Mouse (Mus musculus) fibroblast of lung, adult 2 months (primary cell): ENCODE data around the gene Grip1.
A peak's percentile ranks its signal among the peaks of the same experiment; 100 is the strongest.
"Not testable (repeated sequence)": the region's sequence is repeated elsewhere in the genome, so short reads cannot be mapped to it uniquely, and the experiment has no call there.

Experiments used
- DNase-seq: peaks from one replicate; pipeline ENCODE4 v3.0.0-alpha.2; 2011; ENCODE audit warnings: low read depth

The Grip1 gene

DNA sequence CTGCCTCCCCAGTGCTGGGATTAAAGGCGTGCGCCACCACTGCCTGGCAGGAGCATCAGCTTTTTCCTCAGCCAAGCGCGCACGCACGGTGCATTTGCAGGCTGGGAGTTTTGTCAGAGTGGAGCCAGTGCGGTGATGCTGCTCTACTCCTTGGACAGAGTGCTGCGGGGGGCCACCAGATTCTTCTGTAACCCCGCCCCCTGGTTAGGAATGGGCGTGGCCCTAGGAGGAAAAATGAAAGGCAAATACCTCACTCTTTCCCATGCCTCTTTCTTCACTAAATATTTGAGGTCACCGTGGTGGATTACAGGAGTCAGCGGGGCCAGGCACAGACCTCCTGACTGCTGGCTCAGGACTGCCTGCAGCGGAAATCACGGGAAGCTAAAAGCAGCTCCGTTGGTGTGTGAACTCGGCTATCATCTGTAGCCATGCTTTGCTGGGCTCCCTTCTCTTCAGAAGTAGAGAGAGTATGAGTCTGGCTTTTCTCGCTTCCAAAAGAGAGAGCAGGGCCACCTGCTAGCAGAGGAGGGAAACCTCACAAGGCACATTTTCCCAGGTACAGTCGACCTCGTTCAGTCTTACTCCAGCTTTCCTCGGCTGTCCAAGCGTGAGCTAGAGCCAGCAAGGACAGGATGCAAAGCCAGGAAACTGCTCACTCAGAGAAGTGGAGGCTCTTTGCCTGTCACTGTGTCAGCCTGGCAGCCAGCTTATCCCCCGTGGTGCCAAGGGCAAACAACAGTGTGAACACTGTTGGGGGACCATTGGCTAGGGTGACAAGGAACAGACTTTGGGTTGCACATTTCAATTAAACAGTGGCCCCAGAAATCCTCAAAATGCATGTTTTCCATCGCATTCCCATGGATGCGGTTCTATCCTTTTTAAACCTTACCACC is 607.9 kb downstream of the Grip1 start:
- DNase-seq, result no peak

DNA sequence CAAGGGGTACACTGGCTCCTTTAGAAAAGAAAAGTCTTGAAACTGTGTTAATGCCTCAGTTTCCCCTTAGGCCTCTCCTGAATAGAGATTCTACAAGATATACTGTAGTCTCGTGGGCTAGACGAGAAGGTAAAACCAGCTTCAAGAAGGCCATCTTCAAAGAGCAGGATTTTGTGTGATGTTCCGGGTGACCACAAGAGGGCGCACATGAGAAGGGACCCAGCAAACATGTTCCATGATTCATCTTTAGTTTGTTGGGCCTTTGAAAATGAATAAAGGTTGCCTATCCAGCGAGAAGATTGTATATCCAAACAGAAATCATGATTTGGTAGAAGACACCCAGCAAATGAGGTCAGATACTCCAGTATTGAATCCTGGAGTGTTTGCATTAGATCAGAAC is 610.8 kb downstream of the Grip1 start:
- DNase-seq, result peak; percentile 38

DNA sequence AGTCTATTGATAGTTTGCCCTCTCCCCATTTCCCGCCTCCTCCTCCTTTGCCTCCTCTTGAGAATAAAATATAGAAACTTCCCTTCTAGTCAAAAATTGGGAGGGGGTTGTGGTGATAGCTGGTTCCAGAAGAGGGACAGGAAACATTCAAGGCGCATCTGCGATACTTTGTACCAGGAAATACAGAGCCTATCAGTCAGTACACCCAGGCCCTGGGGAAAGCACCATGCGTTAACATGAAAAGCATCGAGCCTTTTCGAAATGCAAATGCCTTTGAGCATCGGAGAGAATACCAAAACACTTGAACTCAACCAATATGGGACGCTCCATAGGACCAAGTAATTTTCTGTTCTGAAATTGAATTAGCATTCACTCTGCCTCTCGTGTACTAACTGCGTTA is 612.7 kb downstream of the Grip1 start:
- DNase-seq, result no peak

DNA sequence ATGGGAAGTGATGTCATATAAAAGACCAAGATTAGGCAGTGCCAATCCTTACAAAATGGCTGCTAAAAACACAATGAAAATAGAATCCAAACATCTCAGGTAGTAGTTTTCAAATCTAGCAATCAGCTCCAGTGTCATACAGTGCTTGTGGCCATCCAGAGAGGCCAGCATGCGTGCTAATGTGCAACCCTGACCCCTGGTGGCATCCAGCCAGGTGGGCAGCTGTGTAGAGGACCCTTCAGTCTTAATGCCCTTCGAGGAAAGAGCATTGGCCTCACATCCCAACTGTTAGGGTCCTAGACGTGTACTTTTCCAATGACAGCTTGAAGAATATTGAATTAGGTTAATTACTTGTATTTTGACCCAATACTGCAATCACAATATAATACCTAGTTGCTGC is 624.2 kb downstream of the Grip1 start:
- DNase-seq, result no peak

DNA sequence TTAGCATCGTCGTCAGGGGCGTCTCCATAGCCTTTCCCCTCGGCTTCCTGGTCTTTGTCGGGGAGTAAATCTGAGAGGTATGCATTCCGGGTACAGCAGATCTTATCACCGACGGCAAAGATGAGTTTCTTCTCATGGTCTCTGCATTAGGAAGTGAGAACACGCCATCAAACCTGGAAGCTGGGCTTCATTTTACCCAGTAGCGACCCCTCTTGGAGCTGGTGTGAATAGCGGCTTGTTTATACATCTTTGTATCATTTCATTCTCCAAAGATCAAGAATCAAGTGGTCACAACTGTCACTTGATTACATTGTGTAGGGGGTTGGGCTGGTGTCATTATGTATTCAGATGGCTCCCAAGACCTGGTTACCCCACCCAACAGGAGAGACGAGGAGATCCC is 638.9 kb downstream of the Grip1 start:
- DNase-seq, result no peak

DNA sequence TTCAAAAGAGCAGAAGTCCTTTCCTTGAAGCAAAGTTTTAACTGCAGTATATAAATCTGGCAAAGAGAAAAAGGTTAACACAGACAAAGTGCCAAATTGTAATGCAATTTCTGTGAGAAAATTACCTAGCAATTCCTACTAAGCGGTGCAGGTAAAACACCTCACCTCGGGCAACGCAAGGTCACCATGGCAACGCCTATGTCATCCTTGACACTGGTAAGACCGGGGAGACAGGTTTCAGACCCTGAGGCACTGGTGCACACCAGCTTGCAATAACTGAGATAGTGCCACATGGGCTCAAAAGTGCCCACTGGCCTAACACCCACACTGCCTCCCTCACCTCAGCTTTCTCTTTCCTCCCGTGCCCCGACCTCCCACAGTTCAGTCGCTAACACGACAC is 641.5 kb downstream of the Grip1 start:
- no peak for DNase-seq

DNA sequence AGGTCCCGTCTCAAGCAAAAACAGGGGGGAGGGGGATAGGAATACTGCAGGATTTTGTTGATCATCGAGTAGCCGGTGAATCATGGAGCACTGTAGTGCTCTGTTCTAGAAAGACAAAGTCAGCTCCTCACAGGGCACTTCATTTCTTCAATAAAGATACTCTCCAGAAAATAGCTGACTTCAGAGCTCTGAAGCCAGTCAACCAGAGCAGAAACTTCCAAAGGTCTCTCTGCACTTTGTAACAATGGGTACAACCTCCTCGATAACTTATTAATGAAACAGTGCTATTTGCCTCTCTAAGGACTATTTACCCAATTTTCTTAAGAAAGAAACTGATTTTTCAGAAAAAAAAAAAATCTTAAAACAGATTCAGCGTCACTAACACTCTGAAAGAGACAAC is 642.1 kb downstream of the Grip1 start:
- no peak for DNase-seq

DNA sequence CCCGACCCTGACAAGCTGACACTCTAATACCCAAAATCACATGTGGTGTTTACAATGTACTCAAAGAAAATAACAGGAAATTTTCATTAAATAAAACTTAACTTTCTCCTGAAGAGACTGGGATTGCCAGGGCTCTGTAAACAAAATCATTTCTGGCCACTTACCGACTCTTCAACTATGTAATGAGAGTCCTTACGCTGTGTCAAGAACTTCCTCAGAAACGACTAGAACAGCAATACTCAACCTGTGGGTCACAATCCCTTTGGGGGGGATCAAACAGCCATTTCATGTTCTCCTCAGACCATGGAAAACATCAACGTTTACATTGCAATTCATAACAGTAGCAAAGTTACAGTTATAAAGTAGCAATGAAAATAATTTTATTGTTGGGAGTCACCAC is 643.9 kb downstream of the Grip1 start:
- DNase-seq, result no peak

DNA sequence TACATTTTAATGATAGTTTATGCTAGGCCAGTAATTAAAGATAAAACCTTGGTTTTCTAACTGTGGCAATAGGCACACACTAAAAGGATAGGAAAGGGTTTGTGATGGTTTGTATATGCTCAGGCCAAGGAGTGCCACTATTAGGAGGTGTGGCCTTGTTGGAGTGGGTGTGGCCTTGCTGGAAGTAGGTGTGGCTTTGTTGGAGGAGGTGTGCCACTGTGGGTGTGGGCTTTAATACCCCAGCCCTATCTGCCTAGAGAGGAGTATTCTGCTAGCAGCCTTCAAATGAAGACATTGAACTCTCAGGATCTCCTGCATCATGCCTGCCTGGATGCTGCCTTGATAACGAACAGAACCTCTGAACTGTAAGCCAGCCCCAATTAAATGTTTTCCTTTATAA is 647.2 kb downstream of the Grip1 start:
- DNase-seq, result no peak

DNA sequence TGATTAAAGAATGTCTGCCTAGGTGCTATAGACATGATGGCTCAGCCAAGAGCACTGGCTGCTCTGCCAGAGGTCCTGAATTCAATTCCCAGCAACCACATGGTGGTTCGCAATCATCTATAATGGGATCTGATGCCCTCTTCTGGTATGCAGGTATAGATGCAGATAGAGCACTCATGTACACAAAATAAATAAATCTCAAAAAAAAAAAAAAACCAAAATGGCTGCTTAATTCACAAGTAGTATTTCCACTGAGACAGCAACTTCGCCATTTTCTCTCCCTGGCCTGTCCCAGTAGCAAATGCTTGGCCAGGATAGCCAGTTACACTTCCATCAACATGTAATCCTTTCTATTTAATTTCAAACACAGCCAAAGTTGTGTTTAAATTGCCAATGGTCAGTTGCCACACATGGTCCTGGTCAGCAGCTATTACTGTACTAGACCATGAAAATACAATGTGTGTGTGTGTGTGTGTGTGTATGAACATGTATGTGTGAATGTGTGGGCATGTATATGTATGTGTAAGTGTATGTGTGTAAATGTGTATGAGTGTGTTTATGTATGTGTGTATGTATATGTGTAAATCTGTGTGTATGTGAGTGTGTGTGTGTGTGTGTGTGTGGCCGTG is 658.2 kb downstream of the Grip1 start:
- DNase-seq, result no peak

DNA sequence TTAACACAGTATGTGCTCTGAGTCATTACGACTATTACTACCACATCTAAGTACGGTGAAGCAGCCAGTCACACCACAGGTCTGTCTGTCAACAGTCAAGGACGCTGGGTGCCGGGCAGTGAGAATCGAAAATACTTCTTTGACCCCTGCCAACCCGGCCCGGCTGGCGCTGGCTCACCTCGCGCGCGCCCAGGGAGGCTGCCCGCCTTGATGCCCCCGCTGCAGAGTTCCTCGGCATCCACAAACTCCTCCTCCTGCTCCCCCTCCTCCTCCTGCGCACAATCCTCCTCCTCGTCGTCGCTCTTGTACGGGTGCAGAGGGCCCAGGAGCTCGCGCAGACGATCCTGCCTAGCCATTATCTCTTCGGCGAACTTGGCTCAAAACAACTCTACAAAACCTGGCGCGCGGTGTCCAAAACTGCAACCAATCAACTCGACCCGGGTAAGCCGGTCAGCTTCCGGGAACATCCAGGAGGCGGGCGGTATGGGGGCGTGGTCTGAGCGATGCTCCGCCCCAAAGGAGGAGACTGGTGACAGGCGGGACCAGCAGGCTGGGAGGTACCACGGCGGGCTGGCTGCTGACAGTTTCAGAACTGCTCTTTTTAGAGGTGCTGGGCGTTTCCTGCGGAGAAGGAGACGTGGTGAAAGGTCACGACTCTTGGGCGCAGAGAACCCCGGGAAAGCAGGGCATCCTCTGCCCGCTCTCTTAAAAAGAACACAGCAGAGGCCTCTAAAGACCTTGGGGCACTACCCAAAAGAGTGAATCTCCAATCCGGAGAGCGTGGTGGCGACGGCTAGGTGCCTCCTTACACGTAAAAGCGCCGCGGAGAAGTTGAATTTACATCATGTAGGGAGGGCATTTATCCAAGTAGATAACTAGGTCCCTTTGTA is 659.1 kb downstream of the Grip1 start, which contains the start of gene Helb:
Gene Helb, minus strand, starts transcription at position 481 of the 890 bp plus-strand sequence.
- DNase-seq, result peak; percentile 91

DNA sequence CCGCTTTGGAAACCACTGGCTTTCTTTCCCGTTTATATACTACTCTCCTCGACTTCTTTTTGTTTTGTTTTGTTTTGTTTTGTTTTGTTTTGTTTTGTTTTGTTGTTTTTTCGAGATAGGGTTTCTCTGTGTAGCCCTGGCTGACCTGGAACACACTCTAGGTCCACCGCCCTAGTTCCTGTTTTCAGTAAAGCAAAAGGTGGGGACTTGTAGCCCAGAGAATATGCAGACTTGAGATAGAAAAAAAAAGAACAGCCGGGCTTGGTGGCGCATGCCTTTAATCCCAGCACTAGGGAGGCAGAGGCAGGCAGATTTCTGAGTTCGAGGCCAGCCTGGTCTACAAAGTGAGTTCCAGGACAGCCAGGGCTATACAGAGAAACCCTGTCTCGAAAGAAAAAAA is 659.9 kb downstream of the Grip1 start:
- DNase-seq, result not testable (repeated sequence)

DNA sequence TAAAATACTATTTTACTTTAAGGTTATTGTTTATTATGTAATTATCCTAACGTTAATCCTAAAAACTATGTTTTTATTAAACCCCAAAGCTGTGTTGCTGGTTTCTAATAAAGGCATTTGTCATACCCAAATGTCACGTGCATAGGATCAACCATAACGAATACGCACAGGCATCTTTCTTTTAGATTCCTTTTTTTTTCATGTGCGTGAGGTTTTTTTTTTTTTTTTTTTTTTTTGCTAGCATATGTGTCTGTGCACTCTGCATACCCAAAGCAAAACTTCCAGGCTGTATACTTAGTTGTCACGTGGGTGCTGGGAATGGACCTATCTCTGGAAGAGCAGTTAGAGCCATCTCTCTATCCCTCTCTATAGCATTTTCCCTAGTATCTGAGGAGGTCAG is 660.4 kb downstream of the Grip1 start:
- DNase-seq, result no peak

DNA sequence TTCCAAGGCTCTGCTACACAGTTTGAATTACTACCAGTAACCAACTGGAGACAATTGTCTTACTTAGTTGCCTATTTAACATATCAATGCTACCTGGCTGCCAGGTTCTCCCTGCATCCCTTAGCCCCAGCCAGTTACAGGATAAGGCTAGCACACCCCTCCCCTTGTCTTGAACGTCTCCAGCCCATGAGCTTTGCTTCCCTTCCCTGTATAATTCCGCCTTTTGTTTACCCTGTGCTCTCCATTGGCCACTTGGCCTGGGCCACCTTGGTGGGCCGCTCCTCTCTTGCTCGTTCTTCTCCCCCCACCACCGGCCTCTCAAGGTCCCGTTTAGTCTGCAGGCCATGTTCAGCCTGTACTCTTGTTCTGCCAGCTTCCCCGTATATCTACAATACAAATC is 660.9 kb downstream of the Grip1 start:
- DNase-seq, result no peak

DNA sequence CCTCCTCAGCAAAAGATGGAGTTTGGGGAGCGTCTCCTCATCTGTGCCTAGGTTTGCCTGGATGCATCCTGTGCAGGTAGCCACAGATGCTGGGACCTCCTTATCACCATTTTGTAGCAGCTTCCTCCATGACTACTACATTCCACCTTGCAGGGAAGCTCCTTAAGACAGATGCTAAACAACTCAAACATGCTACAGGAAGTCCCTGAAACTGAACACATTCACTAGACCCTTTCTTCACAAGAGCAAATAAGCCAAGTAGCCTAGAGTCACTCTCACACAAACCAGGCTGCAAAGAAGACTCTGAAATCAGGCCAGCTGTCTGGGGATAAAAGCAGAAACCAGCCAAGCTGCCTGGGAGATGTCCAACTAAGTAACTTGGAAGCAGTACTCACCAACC is 661.6 kb downstream of the Grip1 start:
- no peak for DNase-seq

DNA sequence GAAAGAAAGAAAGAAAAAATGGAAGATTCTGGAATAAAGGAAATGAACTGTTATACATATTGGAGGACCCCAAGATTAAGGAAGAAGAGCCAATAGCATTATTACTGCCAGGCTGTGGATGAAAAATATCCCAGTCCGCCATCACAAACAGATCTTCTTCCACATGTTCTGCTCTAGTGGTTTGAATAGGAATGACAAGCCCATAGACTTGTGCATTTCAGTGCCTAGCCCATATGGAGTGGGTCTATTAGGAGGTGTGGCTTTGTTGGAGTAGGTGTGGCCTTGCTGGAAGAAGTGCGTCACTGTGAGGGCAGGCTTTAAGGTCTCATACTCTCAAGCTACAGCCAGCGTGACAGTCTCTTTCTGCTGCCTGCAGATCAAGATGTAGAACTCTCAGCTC is 670.1 kb downstream of the Grip1 start:
- DNase-seq, result no peak

DNA sequence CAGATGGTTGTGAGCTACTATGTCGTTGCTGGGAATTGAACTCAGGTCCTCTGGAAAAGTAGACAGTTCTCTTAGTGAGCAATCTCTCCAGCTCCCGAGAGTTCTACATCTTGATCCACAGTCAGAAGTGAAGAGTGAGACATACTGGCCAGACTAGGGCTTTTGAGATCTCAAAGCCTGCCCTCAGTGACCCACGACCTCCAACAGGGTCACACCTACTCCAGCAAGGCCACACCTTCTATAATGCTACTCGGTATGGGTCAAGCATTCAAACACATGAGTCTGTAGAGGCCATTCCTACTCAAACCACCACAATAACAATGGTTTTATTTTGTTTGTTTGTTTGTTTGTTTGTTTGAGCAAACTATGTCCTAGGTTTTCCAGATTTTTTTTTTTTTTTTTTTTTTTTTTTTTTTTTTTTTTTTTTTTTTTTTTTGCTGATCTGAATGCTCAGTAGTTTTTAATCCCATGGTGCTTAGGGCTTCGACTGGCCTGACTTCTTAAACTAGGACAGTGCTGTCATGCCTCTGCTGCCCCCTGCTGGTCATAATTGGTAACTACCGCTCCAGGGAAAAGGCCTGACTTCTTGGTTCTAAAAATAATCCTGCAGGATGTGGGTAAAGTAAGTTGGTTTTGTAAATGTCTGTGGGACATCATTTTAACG is 671.3 kb downstream of the Grip1 start:
- DNase-seq, result peak; percentile 76

DNA sequence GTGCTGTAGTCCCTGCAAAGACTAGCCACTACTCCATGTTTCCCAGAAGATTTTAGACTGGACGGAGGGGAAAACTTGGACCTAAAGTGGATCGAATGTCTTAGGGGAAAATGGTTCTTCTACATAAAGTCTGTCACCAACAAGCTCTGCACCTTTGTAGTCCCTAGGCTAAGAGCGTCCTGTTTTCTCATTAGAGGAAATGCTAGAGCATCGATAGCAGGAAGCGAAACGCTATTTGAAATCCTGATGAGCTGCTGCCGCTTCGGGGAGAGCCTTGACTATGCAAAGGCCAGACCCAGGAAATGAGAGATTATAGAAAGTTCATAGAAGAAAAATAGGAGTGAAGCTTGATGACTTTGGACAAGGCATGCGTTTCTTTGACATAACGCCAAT is 671.8 kb downstream of the Grip1 start:
- no peak for DNase-seq

DNA sequence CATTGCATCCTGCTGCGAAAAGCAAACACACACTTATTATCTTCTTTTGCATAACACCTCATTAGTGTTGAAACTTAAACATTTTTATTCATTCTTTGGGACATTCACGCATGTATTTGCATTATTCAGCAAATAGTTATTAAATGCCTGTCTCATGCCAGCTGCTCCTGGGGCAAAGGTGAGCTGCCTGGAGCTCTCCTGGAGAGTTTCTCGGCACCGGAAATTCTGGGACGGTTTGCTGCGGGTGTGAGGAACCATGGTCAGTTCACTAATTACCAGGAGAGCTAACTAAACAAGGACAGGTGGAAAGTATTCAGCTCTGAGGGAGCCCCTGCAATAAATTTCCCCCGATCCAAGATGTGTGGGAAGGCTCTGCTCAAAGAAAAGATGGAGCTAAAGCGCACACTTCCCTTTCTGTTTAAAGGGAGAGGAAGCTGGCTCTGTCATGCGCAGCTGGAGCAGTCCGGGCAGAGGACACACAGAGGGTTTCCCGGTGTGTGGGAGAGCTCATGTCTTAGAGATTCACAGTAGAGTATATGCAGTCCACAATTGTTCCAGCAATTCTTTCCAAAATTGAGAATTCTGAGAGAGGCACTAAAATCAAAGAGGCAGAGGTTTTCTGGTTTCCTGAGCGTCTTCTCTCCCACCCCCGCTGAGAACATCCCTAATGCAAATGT is 675.1 kb downstream of the Grip1 start:
- no peak for DNase-seq

DNA sequence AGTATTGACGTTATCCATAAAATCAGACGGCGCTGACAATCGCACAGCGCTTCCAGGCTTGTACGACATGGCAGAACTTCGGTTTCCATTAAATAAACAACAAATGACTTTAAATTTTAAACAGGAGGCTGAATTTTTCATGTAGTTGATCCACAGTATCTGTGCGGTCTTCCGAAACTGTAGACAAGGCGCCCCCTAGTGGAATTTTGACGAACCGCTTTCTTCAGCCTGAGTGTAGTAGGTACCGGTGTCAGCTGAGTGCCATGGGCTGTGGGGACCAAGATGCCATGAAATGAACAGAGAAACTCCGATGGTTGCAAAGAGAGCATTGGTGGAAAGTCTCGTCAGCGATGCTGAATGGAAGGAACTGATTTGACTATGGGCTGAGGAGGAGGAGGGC is 677.0 kb downstream of the Grip1 start:
- no peak for DNase-seq

DNA sequence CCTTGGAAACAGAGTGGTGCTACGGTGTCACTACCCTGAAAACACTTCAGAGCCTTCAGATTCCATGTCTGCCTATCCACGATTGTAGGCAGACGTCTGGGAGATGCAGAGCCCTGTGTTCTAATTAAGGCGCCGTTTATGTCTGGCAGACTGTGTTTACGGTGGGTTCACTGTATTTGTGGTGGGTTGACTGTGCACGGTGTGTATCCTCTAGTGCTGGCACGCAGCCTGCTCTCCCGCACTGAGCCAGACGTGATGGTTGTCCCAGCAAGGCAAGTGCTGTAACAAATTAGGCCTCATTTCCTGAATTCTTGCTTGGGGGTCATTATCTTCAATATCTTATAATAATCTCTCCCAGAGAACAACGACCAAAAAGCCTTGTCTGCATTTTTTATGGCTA is 680.1 kb downstream of the Grip1 start:
- DNase-seq, result no peak
